Comparison of ENCODE assay signal across 25 mouse cellular contexts in the genomic region with DNA sequence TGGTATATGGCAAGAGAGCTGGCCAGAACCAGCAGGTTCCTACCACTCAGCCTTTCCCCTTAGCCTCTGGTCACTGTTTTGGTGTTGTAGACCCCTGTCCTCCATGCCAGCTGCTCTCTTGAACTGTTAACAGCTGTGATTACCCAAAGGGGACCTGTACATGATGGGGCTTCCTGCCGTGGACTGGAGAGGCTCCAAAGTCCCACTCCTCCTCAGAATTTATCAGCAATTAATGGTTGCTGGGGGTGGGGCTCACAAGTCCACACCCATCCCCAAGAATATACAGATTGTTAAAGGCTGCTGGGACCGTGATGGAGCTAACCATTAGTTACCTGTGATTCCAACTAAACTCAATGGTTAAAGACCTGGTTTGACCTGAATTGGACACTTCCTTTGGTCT.
"Had no signal": no experiment of that assay in that cellular context is flagged by ENCODE, and none has a peak within 500 bp of the region (broad histone marks: within the 10 kb centered on the region; RNA-seq: fewer than 3 reads in every experiment).

No protein-coding gene starts in this region.

- H3K27me3 ChIP-seq: heart, embryonic 13.5 days; heart, embryonic 15.5 days; hindbrain, embryonic 13.5 days; hindbrain, embryonic 15.5 days; kidney, embryonic 15.5 days; limb, embryonic 13.5 days; limb, embryonic 15.5 days; liver, embryonic 12.5 days had no signal

- ATAC-seq: hindbrain, postnatal 0 days; liver, embryonic 12.5 days had no signal

- H3K4me3 ChIP-seq: heart, adult 2 months; heart, embryonic 13.5 days; heart, embryonic 15.5 days; hindbrain, embryonic 13.5 days; hindbrain, embryonic 15.5 days; kidney, embryonic 15.5 days; limb, embryonic 13.5 days; limb, embryonic 15.5 days; liver, embryonic 12.5 days had no signal

- H3K9ac ChIP-seq: heart, embryonic 13.5 days; heart, embryonic 15.5 days; hindbrain, embryonic 13.5 days; hindbrain, embryonic 15.5 days; kidney, embryonic 15.5 days; limb, embryonic 13.5 days; limb, embryonic 15.5 days; liver, embryonic 12.5 days; liver, embryonic 14.5 days had no signal

- H3K27ac ChIP-seq: heart, adult 2 months; heart, embryonic 13.5 days; heart, embryonic 15.5 days; hindbrain, embryonic 13.5 days; hindbrain, embryonic 15.5 days; hindbrain, postnatal 0 days; kidney, embryonic 15.5 days; kidney, postnatal 0 days; limb, embryonic 13.5 days; limb, embryonic 15.5 days; liver, embryonic 12.5 days; liver, embryonic 14.5 days had no signal

- DNase-seq: gastrocnemius, postnatal 14 days; gastrocnemius, postnatal 36 days; heart, adult 2 months; heart, postnatal 14 days; heart, postnatal 36 days; kidney, adult 11 months; kidney, adult 2 months; kidney, adult 9 months; kidney, postnatal 14 days; kidney, postnatal 36 days; layer of hippocampus, adult 9-11 months; layer of hippocampus, postnatal 36 days; left cerebral cortex, postnatal 4 days; lung, adult 18-20 months had no signal

- H3K9me3 ChIP-seq: heart, embryonic 13.5 days; heart, embryonic 15.5 days; hindbrain, embryonic 13.5 days; hindbrain, embryonic 15.5 days; kidney, embryonic 15.5 days; limb, embryonic 13.5 days; limb, embryonic 15.5 days; liver, embryonic 12.5 days had no signal

- H3K36me3 ChIP-seq: heart, embryonic 15.5 days; hindbrain, embryonic 15.5 days had no signal

- H3K4me1 ChIP-seq: heart, embryonic 15.5 days; liver, embryonic 12.5 days had no signal

- H3K4me2 ChIP-seq: heart, embryonic 13.5 days; heart, embryonic 15.5 days; hindbrain, embryonic 13.5 days; hindbrain, embryonic 15.5 days; kidney, embryonic 15.5 days; limb, embryonic 13.5 days; limb, embryonic 15.5 days; liver, embryonic 12.5 days had no signal
